Mouse (Mus musculus) naive thymus-derived CD4-positive, alpha-beta T cell, adult 2 months (primary cell): ENCODE measurements around the gene 1700017N19Rik.
A peak's percentile ranks its signal among the peaks of the same experiment; 100 is the strongest.
"Not testable (repeated sequence)": the region's sequence is repeated elsewhere in the genome, so short reads cannot be mapped to it uniquely, and the experiment has no call there.

Experiments
- DNase-seq: peaks from one replicate; pipeline ENCODE4 v3.0.0-alpha.2; 2011; ENCODE audit warnings: low read depth

Gene 1700017N19Rik

DNA sequence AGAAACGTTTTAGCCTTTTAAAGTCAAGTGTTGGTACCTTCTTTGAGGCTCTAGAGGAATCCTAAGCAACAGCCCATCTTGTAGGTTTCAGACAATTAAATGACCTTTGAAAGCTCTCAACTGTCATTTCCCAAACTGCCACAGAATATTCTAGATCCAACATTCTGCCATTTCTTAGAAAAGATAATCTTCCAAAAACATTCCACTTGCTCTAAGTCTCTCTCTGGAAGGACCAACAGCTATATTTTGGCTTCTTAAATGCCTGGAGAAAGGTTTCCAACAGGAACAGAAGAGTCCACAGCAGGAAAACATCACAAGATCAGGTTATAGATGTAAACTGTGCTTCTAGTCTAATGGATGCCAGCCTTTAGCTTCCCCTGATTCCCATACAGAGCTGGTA is at the start of gene 1700017N19Rik, which contains the start of gene 4930430F08Rik:
Gene 1700017N19Rik, plus strand, starts transcription at position 162 of the 400 bp plus-strand sequence.
Gene 4930430F08Rik, minus strand, starts transcription at position 101 of the 400 bp plus-strand sequence.
- no peak for DNase-seq

DNA sequence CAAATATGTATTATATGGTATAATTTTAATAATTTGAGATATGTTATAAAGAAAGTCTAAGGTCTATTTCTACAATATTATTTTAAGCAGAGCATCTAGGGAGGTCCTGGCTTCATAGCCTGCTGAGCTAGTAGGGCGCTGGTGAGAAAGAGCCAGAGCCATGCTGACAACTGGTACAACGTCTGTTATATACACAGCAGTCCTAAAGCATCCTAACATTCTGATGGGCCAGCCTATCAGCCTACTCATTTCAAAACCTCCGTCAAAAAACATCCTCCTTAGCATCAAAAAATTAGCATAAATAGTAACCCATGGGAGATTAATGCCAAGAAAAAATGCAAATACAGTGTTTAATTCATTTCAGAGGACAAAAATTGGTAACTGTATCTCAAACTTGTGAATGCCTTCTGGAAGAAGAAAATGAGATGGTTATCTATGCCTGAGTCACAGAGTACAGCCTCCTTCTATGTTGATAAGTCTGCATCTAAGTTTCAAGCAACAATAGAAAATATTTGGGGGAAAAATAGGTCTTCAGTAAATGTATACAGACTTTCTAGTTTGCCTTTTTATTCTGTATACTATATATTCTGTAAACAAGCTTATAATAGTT is 33.6 kb upstream of the 1700017N19Rik start:
- DNase-seq: no peak

DNA sequence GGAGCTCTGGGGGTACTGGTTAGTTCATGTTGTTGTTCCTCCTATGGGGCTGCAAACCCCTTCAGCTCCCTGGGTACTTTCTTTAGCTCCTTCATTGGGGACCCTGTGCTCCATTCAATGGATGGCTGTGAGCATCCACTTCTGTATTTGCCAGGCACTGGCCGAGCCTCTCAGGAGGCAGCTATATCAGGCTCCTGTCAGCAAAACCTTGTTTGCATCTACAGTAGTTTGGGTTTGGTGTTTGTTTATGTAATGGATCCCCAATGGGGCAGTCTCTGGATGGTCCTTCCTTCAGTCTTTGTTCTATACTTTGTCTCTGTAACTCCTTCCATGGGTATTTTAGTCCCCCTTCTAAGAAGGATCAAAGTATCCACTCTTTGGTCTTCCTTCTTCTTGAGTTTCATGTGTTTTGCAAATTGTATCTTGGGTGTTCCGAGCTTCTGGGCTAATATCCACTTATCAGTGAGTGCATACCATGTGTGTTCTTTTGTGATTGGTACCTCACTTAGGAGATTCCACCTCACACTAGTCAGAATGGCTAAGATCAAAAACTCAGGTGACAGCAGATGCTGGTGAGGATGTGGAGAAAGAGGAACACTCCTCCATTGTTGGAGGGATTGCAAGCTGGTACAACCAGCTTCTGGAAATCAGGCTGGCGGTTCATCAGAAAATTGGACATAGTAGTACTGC is 29.9 kb upstream of the 1700017N19Rik start:
- DNase-seq: not testable (repeated sequence)

DNA sequence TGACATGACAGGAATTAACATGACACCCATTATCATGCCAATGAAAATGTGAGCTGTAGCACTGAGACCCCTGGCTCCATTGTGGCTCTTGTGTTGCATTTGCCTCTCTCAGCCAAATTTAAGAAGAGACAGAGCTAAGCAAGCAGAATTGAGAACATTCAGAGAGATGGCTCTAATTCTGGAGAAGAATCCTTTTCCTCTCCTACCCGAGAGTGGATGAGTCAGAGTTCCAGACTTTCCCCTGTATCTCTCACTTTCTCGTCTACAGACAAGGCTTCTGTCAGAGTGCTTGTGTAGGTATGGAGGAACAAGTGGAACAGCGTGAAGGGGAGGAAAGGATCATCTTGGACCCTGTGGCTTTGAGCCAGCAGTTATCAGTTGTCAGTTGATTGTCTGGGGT is 26.2 kb upstream of the 1700017N19Rik start:
- no peak for DNase-seq

DNA sequence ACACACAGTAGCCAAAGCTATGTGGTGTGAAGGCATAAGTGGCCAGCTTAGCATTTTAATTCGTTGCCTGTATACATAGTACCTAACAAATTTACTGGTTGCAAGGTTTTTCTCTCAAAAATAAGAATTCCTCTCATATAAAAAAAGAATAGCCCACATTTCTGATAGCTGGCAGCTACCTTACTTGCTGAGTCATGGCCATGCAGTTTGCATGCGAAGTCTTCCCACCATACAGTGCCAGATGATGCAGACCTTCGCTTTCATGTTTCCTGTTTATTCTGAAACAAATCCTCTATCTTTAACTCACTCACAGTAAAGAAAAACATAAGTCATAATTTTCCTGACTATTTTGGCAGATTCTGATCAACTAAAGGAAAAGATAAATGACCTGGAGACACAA is 18.6 kb upstream of the 1700017N19Rik start:
- no peak for DNase-seq

DNA sequence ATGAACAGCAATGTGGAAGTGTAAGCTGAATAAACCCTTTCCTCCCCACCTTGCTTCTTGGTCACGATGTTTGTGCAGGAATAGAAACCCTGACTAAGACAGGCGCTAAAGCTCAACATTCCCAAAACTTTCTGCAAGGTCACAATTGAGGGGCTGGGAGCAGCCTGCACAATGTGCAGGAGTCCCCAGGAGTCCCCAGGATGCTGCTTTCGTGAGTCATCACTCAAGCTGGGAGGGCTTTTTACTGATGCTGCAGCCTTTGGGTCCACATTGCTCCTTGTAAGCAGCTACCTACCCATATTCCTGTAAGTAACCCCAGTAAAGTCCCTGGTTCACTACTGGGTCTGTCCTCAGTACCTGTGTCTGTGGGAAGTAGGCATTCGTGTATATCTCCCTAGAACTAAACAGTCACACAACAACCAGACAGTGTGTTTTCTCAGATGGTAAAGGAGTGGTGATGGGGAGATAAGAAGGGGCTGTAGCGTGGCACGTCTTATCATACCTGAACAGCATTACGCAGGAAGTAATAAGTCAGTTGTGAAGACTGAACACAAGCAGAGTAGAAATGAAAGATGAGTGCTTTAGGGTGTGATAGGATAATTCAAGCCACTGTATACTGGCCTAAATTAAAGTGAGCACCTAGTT is 15.7 kb upstream of the 1700017N19Rik start:
- DNase-seq: no peak

DNA sequence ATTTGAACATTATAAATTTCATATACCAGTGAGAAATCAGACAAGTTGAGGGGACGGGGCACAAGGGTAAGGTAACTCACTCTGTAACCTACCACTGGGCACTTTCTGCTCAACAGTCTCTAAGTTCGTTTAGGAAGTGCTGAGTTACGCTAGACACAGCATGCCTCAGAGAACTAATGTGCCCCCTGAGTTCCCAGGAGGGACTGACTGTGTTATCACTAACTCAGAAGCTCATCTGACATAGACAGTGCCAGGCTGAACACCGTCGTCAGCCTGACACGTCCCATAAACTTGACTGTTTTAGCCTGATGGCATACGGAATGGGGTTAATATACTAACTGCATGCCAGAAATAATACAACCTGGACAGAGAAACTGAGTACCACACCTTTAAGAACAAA is 15.0 kb upstream of the 1700017N19Rik start:
- no peak for DNase-seq

DNA sequence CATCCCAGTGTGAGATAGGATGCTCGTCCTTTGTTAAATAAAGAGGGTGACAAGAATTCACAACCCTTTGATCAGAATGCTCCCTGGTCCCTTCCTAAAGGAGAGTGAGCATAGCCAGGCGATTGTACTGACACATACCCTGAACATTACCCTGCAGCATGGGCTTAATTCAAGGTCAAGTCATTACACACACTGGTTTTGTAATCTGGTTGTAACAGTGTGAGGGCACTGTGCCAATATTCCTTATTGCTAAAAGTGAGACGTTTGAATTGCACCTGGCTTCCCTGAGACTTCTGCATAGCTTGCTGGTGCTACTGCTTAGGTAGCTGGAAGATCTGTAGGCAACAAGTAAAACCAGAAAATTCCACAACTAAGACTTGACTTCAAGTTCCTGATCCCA is 6.1 kb upstream of the 1700017N19Rik start:
- DNase-seq: no peak

DNA sequence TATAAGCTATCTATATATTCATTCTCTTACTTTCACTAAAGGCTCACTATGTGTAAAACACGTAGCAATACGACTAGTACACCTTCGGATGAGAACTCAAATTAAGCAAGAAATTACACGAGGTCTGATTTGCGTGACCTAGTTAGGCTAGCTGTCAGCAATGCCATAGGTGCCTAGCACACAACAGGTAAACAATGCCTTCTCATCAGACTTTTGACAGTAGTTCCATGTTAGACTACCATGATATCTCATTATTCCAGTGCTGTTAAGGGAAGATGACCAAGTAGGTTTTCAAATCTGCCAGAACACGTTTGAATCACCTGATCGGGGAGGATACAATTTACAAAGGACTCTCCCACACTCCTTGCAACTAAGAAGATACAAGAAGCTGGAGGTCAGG is 1.8 kb upstream of the 1700017N19Rik start:
- DNase-seq: no peak

DNA sequence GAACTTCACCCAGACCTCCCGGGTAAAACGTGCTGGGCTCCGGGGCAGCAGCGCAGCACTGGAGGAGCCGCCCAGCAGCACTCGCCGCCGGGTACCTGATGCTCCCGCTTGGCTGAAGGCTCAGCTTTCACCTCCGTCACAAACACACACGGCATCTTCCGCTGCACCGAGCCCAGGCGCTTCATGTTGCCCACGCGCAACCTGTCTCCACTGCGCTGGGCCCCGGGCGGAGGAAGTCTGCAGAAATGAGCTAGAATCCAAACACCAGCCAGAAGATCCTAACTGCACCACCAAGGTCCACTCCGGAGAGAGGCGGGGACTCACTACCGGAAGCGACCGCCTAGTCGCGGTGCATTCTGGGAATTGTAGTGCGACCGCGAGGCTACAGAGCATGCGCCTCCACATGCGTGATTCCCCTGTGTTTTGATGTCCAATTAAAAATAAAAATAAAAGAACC is 1.3 kb upstream of the 1700017N19Rik start:
- DNase-seq: peak; percentile 91

DNA sequence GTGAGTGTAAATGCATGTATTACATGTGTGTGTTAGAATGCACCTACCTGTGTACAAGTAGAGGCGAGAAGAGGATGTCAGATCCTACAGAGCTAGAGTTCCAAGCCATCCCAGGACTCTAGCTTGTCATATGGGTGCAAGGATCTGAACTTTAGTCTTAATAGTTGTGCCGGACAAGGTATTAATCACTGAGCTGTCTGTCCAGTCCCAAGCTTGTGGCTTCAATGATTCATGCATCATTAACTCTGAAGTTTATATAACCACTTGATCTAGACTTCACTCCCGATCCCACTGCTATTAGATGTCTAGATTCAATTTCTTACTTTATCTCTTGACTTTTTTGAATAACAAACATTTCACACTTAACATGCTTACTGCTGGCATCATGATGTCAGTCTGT is 8.1 kb downstream of the 1700017N19Rik start:
- no peak for DNase-seq

DNA sequence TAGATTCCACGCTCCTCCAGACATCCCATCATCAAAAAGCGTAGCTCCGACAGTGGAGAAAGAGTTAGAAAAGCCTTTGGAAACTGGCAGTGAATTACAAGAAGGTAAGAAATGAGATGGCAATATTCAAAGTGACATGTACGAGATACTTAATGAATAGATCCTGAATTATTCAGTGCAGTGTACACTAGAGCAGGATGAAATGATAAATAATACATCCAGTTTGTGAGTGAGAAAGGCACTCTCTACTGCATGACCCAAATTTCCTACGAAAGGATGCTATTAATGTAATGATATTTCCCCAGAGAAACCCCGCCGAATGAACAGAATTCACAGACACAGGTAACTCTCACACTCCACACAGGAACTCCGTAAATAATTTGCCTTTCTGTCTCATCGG is 13.2 kb downstream of the 1700017N19Rik start:
- DNase-seq: no peak

DNA sequence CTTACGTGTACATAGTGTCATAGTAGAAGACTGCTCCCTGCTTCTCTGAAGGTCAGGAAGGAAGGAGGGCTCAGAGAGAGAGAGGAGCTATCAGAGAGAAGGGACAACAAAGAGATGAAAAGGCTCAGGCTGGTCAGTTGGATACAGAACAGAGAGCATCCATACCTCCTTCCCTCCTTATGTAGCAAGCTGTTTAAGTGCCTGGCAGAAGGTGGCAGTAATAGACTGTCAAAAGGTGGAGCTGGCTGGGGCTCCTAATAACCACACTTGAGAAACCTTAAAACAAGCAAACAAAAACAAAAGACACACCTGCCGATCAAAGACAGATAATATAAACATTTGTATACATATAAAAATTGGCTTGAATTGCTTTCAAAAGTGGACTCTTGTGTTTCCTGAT is 14.0 kb downstream of the 1700017N19Rik start:
- no peak for DNase-seq

DNA sequence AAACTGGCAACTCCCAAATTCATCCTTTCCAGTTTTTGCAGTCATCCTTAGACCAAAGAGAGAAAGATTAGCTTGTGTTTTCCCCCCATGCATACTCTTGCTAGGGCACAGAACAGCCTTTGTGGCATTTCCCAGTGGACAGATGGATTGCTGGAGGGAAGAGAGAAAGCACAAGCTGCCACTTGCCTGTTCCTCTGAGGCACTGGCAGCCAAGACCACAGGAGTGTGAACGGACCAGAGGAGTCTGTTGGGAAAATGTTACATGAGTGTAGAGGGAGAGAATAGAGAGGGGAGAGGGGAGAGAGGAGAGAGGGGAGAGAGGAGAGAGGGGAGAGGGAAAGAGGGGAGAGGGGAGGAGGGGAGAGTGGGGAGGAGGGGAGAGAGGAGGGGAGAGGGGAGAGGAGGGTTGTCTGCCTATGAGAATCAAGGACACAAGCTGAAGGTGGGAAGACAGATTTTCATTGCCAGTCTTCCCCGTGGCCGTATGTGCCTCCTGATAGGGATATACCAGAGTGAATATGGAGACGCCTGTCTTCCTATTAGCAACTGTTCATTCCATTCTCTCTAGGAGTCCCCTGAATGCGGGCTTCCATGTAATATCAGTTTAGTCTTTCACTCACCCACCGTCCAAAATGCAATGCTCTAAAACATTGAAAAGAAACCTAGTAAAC is 27.1 kb downstream of the 1700017N19Rik start:
- DNase-seq: no peak

DNA sequence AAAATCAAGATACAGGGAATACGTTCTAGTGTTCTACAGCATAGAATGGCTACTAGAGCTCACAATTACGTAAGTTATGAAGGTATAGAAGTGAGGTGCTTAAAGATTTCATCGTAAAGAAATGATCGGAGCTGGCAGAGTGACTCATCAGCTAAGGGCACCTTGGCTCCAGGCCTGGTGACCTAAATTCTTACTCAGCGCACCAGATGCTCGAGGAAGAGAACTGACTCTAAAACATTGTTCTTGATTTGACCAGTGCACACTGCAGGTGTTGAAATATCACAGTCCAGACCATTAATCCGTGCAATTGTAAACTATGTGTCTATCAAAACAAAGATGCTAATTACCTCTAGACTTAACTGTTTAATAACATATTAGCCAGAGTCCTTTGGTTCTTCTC is 29.2 kb downstream of the 1700017N19Rik start:
- no peak for DNase-seq

DNA sequence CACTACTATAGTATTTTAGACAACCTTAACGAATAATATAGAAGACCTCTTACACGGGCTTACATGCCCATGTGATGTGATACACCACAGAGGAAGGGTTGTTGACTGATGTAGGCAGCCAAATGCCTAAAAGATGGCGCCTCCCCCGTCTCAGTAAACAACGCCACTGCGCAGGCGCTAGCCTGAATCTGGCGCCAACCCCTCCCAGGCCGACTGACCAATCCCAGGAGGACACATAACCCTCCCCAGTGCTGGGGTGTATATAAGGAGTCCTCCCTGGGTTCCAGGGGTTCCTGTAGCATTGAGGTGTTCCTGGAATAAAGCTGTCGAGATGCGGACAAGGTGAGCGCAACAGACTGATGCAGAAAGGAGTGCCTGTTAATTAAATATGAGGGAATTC is 29.8 kb downstream of the 1700017N19Rik start:
- no peak for DNase-seq

DNA sequence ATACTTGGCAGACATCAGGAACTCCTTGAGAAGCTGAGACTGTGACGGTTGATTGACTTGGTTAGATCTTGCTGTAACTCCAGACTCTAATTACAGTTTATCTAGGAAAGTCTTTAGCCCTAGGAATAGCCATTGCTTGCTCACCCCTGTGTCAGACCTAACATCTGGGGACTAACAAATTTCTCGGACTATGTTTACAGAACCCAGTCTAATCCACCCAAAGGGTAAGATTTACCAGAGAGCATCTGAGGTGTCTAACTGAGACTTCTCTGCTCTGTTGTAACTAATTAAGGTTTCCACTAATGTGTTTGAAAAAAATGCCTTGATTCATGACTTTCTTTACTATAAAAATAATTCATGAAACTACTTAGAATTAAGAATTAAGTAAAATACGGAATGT is 32.2 kb downstream of the 1700017N19Rik start:
- no peak for DNase-seq

DNA sequence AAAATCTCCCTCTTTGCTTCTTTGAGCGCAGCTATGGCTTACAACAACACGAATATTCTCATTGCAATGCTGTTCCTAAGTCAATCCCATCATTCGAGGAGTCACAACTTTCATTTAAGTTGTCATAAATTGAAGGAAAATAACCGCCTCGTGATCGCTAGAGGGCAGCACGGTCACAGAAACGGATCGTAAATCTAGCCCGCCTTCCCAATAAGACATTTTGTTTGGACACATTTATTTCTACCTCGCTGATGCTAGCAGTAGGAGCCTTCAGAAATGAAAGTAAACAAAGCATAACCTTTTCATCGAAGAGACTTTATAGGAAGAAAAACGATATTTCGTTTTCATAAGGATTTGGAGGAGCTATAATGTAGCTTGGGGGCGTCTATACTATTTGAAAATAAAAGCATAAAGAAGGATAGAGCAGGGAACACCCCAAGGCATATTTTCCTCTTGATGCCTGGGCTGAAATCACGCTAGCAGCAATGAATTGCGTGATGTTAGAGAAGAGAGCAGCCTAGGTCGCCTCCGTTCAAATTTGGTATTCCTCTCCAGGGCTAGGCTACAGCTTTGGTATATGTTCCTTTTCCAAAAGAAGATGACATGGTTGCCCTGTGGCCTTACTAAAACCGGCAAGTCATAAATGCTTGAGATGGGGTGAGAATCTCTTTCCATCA is 39.6 kb downstream of the 1700017N19Rik start:
- DNase-seq: peak; percentile 72

DNA sequence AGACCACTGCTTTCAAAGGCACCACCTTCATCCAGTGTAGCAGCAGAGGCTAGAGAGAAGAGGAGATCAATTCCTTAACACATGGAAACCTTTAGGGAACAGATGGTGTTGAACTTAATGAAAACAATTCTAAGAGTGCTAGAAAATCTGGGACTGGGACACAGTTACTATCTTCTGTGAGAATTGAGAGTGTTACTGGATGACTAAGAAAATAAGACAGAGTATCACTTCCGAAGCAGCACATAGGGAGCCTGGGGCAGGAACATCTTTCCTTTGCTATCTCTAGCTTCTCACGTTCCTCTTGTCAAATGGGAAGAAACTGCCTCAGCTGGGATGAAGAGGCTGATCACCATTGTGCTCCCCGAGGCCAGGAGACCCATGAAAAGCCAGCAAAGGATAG is 52.6 kb downstream of the 1700017N19Rik start:
- DNase-seq: no peak

DNA sequence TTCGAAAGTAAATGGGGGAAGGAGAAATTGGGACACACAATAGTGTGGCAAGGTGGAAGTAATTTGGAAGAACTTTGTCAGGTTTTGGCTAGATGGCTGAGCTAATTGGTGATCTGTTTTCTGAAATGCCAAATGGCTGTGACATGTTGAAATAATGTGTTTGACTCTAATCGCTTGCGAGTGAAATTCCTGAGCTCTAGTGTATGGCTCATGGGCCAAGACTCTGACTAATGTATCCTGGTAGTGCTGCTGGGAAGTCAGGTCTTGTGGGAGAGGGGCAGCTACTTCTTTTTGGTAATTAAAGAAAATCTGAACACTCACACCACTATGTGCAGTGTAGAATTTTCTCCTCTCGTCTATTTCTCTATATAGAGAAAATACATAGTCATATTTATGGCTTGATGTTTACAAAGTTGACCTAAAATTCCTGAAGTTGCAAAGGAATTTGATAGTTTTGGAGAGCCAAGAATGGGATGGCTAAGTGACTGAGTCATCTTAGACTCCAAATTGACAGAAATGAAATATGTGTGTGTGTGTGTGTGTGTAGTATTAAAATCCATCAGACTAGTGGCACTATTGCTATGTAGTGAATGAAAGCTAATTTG is 55.1 kb downstream of the 1700017N19Rik start:
- no peak for DNase-seq

DNA sequence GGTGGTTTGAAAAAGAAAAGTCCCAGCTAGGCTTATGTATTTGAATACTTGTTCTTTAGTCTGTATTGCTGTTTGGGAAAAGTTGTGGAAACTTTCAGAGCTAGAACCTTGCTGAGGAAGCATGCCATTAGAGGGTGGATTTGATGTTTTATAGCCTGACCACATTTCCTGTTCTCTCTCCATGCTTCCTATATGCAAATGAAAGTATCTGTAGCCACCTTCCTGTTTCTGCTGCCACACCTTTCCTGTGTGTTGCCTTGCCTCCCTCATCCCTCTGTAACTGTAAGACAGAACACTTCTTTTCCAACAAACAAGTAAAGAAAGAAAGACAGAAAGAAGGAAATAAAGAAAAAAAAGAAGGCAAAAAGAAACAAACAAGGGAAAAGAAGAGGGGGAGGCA is 63.9 kb downstream of the 1700017N19Rik start:
- peak; percentile 8 for DNase-seq
